Mouse (Mus musculus) right cerebral cortex, postnatal 4 days (tissue): ENCODE results near the gene Tmprss13.

Source experiments
- DNase-seq: peaks from one replicate; pipeline ENCODE4 v3.0.0-alpha.2; 2022

Tmprss13 gene

GRCm38 (mm10) chr9:45337406-45337805 is 18.5 kb downstream of the Tmprss13 start:
- no peak for DNase-seq

- DNase-seq = no peak
These were observed 24.2 kb downstream of the Tmprss13 start for GRCm38 (mm10) chr9:45343066-45343465.

- DNase-seq = no peak
These were observed 26.6 kb downstream of the Tmprss13 start for GRCm38 (mm10) chr9:45345516-45345915.

GRCm38 (mm10) chr9:45346276-45346675 is 27.4 kb downstream of the Tmprss13 start:
- DNase-seq = no peak

- DNase-seq = no peak
These were observed 29.7 kb downstream of the Tmprss13 start for GRCm38 (mm10) chr9:45348560-45348959.

- DNase-seq = no peak
These were observed 30.3 kb downstream of the Tmprss13 start for GRCm38 (mm10) chr9:45349181-45349580.

GRCm38 (mm10) chr9:45349851-45350250 is 31.0 kb downstream of the Tmprss13 start:
- DNase-seq = no peak

- no peak for DNase-seq
These were observed 36.3 kb downstream of the Tmprss13 start for GRCm38 (mm10) chr9:45355192-45355591.

GRCm38 (mm10) chr9:45358356-45358755 is 39.5 kb downstream of the Tmprss13 start:
- no peak for DNase-seq

GRCm38 (mm10) chr9:45362051-45362461 is 43.2 kb downstream of the Tmprss13 start:
- no peak for DNase-seq

- DNase-seq = no peak
These were observed 44.8 kb downstream of the Tmprss13 start for GRCm38 (mm10) chr9:45363639-45364214.

- no peak for DNase-seq
These were observed 48.8 kb downstream of the Tmprss13 start for GRCm38 (mm10) chr9:45367716-45368115.

- DNase-seq = no peak
These were observed 49.5 kb downstream of the Tmprss13 start for GRCm38 (mm10) chr9:45368341-45368901.

GRCm38 (mm10) chr9:45370117-45370561 is 51.2 kb downstream of the Tmprss13 start, which contains the start of gene Fxyd6:
Gene Fxyd6, plus strand, starts transcription at chr9:45370185.
- DNase-seq = peak; percentile 69

GRCm38 (mm10) chr9:45370616-45371336 is 51.9 kb downstream of the Tmprss13 start:
- peak; percentile 26 for DNase-seq

GRCm38 (mm10) chr9:45371337-45371707 is 52.4 kb downstream of the Tmprss13 start:
- DNase-seq = no peak

GRCm38 (mm10) chr9:45373896-45374295 is 55.0 kb downstream of the Tmprss13 start:
- no peak for DNase-seq

- no peak for DNase-seq
These were observed 56.1 kb downstream of the Tmprss13 start for GRCm38 (mm10) chr9:45374988-45375502.

GRCm38 (mm10) chr9:45376427-45376826 is 57.5 kb downstream of the Tmprss13 start:
- no peak for DNase-seq

GRCm38 (mm10) chr9:45376883-45377282 is 58.0 kb downstream of the Tmprss13 start:
- no peak for DNase-seq

- peak; percentile 37 for DNase-seq
These were observed 61.7 kb downstream of the Tmprss13 start for GRCm38 (mm10) chr9:45380411-45381251.

- peak; percentile 23 for DNase-seq
These were observed 63.4 kb downstream of the Tmprss13 start for GRCm38 (mm10) chr9:45382336-45382735.

GRCm38 (mm10) chr9:45382834-45383233 is 63.9 kb downstream of the Tmprss13 start:
- no peak for DNase-seq
